Mouse (Mus musculus) spleen, adult 12 weeks (tissue): ENCODE measurements around the gene Rgs19.
A peak's percentile ranks its signal among the peaks of the same experiment; 100 is the strongest.

Source experiments
- DNase-seq: peaks from one replicate; pipeline ENCODE4 v3.0.0; 2022; ENCODE audit warnings: low spot score

Gene Rgs19

DNA sequence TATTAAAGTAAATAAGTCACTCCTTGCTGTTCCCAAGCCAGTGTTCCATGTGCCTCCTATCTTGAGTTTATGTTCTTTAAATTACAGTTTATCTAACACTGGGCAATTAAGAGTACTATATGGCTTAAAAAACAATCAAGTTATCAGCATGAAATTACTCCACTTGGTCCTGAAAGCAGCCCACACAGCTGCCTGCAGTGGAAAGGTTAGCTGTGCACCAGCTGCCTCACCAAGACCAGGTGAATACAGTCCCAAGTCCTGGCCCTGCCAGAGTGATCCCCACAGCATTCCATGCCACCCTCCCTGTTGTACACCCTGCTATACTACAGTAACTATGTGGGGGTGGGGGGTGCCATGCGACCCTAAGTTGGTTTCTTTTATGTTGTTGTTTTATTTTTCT is 40.3 kb downstream of the Rgs19 start:
- DNase-seq = no peak

DNA sequence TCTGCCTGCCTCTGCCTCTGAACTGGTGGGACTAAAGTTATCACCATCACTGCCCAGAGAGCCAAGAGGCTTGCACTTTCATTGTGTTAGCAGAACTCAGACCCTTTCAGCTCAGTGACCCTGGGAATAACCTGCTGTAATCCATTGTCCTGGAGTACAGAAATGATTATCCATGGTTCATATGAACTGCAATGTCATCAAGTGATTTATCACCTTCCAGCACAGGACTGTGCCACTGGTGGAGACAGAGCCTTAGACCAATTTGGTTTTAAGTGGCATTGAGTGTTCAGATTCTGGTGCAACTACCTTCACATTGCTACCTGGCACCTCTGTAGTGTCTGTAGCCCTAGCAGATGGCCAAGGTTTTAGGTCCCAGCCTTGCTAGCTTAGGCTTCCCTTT is 40.7 kb downstream of the Rgs19 start:
- DNase-seq = no peak

DNA sequence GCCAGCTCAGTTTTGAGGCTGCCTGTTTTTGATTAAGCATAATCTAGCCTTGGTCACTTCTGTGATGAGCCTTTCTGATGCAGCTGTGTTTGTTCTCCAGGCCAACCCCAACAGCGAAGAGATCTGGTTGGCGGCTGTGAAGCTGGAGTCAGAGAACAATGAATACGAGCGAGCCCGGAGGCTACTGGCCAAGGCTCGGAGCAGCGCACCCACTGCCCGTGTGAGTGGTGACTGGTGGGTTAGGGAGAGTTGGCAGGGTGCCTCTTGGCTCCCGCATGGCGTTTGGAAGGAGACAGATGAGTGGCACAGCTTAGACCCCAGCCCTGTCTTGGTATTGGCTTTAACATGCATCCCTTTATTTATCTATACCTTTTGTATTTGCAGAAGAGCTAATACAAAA is 44.9 kb downstream of the Rgs19 start:
- DNase-seq = no peak

DNA sequence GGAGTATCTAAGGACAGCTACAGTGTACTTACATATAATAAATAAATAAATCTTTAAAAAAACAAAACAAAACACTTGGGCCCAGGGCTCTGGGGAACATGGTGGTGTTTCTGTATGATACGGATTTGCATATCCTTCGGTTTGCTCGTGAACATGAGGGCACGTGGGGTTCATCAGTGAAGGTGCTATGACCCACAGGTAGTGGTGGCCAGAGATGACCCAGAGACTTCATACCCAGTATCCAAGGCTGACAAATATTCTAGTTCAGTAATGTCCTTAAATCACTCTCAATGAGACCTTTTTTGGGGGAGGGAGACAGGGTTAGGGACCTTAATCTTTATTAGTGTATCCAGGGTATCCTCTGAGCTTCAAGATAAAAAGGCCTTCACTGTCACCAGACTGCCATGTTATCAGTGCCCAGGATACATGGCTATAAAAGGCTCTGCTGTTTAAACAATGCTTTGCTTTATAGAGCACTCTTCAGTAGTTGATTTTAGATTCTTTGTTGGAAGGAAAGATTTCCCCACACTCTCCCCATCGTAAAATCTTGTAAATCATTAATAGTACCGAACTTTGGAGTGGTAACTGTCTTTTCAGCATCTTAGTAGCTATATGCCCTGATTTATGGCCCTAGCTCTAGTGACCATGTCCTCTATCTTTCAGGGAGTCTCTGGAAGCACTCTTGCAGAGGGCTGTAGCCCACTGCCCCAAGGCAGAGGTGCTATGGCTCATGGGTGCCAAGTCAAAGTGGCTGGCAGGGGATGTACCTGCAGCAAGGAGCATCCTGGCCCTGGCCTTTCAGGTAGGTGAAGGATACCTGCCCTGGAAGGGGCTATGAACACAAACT is 46.9 kb downstream of the Rgs19 start:
- DNase-seq = no peak

DNA sequence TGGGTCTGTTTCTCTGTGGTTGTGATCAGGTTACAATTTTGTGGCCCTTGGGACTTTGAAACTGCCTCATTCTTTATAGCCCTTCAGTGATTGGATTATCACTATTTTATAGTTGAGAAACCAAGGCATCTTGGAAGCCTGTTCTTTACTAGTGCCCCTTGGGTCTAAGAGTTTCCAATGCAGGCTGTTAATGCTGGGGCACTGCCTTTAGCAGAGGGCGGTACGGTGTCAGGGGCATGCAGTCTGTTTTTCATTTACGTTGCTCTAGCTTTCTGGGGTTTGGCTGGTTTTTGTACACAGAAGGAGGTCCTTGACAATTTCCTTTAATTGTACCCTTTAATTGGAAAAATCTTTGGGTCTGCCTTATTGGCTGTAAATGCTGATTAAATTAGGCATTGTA is 48.1 kb downstream of the Rgs19 start:
- DNase-seq = no peak

DNA sequence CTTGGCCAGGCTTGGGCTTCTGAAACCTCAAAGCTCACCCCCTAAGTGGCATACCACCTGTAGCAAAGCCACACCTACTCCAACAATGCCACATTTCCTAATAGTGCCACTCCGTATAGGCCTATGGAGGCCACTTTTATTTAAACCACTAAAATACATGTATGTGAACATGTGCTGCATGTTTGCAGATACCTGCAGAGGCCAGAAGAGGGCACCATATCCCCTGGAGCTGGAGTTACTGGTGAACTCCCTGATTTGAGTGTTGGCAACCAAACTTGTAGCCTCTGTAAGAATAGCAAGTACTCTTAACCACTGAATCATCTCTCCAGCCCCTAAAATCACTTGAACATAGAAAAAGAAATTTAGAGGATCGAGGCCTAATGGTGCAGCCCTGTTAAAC is 49.4 kb downstream of the Rgs19 start:
- DNase-seq = peak; percentile 17
